Mouse (Mus musculus): ENCODE data around the gene Mrpl10.

GRCm38 (mm10) chr11:97041022-97041899, at the start of gene Mrpl10, which contains the start of gene Lrrc46:
- 0 out of 2 replicates have a peak, but pooled peaks have one; percentile 9 for TF ChIP-seq CTCF (IDR thresholded peaks at IDR 0.05)
- 0 out of 2 replicates have a peak, but pooled peaks have one; percentile 14 for TF ChIP-seq EP300 (IDR thresholded peaks at IDR 0.05)

Data from lung, postnatal 0 days (tissue).